Mouse (Mus musculus) induced T-regulatory cell, adult 2 months (primary cell): ENCODE results near the gene Nipbl.
"Not testable (repeated sequence)": the region's sequence is repeated elsewhere in the genome, so short reads cannot be mapped to it uniquely, and the experiment has no call there.

ENCODE experiments used
- DNase-seq: peaks from one replicate; pipeline ENCODE4 v3.0.0-alpha.2; 2012; ENCODE audit warnings: low read depth

Nipbl gene

DNA sequence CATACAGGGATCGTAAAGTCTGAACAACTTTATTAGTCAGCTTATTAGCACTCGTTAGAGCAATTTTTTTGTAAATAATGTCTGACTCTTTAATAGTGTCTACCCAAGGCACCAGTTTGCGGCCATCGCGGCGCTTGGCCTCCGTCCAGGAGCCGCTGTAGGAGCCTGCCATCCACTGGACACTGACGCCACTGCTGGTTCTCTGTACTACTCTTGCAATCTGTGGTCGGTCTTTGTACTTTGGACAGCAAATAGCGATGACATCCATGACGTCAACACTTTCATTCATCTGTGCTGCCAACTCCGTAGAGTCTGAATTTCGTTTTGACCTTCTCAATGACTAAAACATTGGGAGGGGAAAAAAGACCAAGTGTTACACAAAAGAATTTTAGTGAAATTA, 153.0 kb downstream of the Nipbl start:
- no peak for DNase-seq

DNA sequence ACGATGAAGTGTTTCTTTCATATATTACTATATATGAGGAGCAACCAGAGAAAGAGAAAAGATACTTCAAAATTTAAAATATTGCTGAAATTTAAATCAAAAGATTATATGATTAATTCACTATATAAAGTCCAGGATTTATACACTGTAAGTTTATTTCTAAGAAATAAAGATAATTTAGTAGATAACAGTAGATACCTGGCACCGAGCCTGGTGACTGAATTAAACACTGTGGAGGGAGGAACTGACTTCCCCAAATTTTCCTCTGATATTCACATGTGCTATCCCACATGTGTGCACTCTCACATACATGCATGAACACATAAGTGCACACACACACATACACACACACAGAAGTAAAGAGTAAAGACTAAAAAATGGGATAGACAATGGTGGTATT, 162.1 kb downstream of the Nipbl start:
- no peak for DNase-seq

DNA sequence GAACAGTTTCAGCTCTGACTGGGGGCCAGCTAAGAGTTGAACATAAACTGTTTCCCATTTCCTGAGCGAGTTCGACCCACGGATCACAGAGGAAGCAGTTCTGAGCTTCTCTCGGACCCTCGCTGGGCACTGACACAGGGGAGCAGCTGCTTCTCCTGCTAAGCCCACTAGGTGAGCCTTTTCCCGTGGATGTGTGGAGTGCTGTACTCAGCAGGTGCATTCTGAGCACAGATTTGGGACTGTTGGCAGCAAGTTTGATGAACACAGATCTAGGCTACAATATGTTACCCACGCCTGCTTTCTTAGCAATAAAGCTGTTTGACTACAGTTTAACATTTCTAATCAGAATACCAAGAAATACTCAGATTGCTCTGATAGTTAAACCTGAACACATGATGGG, 162.6 kb downstream of the Nipbl start:
- no peak for DNase-seq

DNA sequence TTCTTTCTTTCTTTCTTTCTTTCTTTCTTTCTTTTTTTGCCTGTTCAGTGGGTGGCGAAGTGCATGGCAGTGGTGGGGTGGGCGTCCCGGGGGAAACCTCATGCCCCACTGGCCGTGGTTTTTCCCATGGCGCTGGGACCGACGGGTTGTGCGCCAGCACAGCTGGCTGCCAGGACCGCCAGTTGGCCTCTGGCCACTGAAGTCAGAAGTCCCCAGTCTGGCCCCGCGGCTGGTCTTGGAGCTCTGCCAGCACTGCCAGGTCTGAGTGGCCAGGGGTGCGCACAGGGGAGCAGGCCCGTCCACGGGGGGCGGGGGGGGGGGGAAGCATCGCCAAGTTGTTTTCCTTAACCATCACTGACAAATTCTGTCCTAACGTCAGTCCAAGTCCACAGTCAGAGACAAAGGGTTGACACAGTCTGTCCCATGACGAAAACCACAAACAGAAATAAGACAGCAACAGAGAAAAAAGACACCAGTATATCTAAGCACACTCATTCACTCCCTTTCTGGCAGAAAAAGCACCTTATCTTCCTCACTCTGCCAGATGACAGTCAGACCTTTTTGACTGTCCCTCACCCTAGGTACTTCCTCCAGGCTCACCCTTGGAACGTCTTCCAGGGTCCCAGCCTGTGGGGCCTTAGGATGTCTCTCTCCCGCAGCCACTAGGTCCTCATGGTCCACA, 164.2 kb downstream of the Nipbl start:
- peak; percentile 49 for DNase-seq

DNA sequence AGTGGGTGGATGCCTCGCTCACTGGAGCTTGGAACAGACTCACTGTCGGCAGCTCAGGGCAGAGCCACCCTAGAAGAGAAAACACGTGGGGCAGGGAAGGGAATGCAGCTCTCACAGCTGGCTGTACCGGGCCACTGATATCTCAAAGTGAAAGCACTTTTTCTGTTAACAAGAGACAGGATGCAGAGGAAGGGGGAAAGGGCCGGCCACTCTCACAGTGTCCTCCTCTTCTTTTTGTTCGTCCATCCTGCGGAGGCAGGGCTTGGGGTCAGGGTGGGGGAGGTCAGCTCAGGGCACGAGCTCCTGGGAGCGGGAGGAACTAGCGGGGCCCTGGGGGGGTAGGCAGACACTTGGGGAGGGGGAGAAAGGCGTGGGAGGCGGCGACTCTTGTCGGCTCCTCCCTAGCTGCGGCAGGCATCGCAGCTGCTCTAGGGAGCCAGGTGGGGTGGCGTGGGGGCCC, 164.9 kb downstream of the Nipbl start:
- peak; percentile 69 for DNase-seq

DNA sequence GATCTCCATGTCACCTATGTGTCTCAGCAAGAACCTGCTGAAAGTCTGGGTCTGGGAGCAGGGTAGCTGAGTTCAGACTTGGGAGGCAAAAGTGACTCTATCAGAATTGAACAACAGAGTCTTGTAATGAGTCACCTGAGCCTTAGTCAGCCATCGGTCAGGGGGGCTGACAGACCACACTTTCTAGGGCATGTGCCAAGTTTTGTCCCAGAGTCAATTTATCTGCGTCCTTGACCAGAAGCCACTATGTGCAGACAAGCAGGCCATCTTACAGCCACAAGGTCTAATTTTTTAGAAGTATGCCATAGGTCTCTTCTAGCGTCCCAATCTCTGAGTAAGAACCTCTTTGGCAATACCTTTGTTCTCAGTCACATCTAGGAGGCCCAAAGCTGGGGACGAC, 166.3 kb downstream of the Nipbl start:
- DNase-seq = not testable (repeated sequence)

DNA sequence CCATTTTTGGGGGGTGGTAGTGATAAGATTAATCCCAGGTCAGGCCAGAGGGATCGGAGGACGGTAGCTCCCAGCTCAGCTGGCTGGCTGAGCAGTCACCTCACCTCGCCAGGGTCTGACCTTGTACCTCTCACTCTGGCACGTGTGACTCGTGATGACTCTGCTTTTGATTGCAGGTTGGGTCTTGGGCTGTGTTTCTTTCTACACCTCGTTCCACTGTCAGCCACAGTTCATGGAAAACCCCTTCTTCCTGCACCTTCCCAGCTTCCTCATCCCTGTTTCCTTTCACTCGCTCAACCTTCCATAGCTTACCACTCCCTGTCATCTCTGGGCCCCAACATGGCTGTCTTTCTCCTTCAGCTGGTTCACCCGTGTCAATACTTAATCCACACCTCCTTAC, 172.3 kb downstream of the Nipbl start:
- DNase-seq = no peak

DNA sequence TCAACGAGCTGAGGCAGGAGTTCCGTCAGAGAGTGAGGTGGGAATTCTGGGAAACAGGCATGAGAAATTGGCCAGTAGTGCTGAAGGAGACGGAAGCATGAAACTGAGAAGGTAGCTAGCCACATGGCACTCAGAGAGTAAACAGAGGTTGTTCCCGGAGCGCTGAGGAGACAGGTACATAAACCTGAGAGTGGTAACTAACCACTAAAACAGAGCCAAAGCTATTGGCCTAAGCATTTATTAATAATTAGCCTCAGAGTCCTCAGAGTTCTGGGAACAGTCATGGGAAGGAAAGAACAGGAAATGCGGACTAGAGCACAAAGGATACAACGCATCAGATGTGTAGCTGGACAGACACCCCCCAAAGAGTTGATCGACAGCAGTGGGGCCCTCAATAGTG, 176.0 kb downstream of the Nipbl start:
- DNase-seq = no peak

DNA sequence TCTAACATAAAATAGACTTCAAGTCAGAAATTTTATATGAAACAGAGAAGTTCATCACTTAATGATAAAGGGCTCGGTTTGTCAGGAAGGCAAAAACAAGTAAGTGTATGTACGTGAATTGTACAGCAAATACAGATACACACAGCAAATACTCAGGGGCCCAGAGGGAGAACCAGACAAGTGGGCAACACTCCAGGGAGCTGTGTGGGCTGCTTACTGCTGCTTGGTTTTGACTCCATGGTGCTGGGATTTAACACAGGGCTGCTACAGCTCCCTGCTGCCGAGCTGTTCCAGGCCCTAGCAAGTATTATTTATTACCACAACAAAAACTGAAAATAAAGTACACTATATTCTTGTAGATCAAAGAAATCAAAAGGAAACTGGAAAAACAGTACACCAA, 177.1 kb downstream of the Nipbl start:
- no peak for DNase-seq

DNA sequence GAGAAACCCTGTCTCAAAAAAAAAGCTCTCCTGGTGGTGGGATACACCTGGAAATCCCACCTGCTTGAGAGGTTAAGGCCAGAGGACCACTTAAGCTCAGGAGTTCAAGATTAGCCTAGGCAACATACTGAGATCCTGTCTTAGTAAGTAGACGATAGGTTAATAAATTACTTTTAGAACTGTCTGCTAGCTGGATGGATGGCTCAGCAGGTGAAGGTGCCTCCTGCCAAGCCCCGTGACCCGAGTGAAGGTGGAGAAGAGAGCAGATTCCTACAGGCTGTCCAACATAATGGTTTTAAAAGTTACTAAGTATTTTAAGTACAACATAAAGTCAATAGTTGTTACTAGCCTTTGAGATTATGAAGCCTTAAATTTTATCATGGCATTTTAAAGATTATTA, 178.3 kb downstream of the Nipbl start:
- no peak for DNase-seq
